Mouse (Mus musculus): ENCODE results near the gene Mlec. TPM values are rescaled to one million over a fixed set of nuclear protein-coding genes. Genes with fewer than 3 reads are reported as not detected.
"Not testable (repeated sequence)": the region's sequence is repeated elsewhere in the genome, so short reads cannot be mapped to it uniquely, and the experiment has no call there.

Mlec gene
- total and polyA plus RNA-seq, 2 experiments from 2014 or later = 21.1 to 68.4 TPM

- peaks cover 37% of the 10 kb centered on the region for H3K36me3 ChIP-seq (replicated peaks; ENCODE audit: control insufficient read depth, insufficient read depth, low read length)
- H3K4me2 ChIP-seq (ENCODE audit: low read depth, low read length) = no peak overlapping the region
- no peak for DNase-seq (ENCODE audit: low spot score)
- peaks cover 44% of the 10 kb centered on the region for H3K4me1 ChIP-seq (ENCODE audit: control insufficient read depth, insufficient read depth)
- 22% methylated on average over 8 of the region's 8 CpGs for WGBS
- H3K4me3 ChIP-seq (ENCODE audit: low read depth, low read length) = no peak overlapping the region
- no peak for ATAC-seq (ENCODE audit: insufficient read depth, low read depth)
- peak overlapping the region; percentile 26 for H3K9ac ChIP-seq (replicated peaks; ENCODE audit: low read depth, low read length)
- no peaks in the 10 kb centered on the region for H3K9me3 ChIP-seq (replicated peaks; ENCODE audit: control insufficient read depth, low read length)
- TF ChIP-seq CTCF (IDR thresholded peaks at IDR 0.05; ENCODE audit: low read depth) (no peak), EP300 (IDR thresholded peaks at IDR 0.05; ENCODE audit: low read depth) (no peak)
- peak overlapping the region; percentile 60 for H3K27ac ChIP-seq (ENCODE audit: low read depth)
- H3K27me3 ChIP-seq (ENCODE audit: control insufficient read depth, insufficient read depth, low read length) = no peaks in the 10 kb centered on the region
Measured at GRCm38 (mm10) chr5:115152132-115152956, 5.6 kb downstream of the Mlec start.

GRCm38 (mm10) chr5:115151457-115151856 is 6.5 kb downstream of the Mlec start:
- Histone ChIP-seq H3K27me3 (ENCODE audit: control insufficient read depth, insufficient read depth, low read length) (no peaks in the 10 kb centered on the region), H3K36me3 (replicated peaks; ENCODE audit: control insufficient read depth, insufficient read depth, low read length) (peaks cover 45% of the 10 kb centered on the region), H3K4me2 (ENCODE audit: low read depth, low read length) (no peak overlapping the region), H3K4me1 (ENCODE audit: control insufficient read depth, insufficient read depth) (peaks cover 38% of the 10 kb centered on the region), H3K9ac (replicated peaks; ENCODE audit: low read depth, low read length) (no peak overlapping the region), H3K4me3 (ENCODE audit: low read depth, low read length) (no peak overlapping the region), H3K9me3 (replicated peaks; ENCODE audit: control insufficient read depth, low read length) (no peaks in the 10 kb centered on the region), H3K27ac (ENCODE audit: low read depth) (no peak overlapping the region)
- no peak for ATAC-seq (ENCODE audit: insufficient read depth, low read depth)
- WGBS = 80% methylated on average over 13 of the region's 13 CpGs
- no peak for TF ChIP-seq CTCF (IDR thresholded peaks at IDR 0.05; ENCODE audit: low read depth)
- no peak for TF ChIP-seq EP300 (IDR thresholded peaks at IDR 0.05; ENCODE audit: low read depth)
- no peak for DNase-seq (ENCODE audit: low spot score)

- H3K4me3 ChIP-seq (ENCODE audit: low read depth, low read length) = no peak overlapping the region
- peaks cover 34% of the 10 kb centered on the region for H3K4me1 ChIP-seq (ENCODE audit: control insufficient read depth, insufficient read depth)
- no peak for DNase-seq (ENCODE audit: low spot score)
- H3K9me3 ChIP-seq (replicated peaks; ENCODE audit: control insufficient read depth, low read length) = no peaks in the 10 kb centered on the region
- no peak overlapping the region for H3K27ac ChIP-seq (ENCODE audit: low read depth)
- H3K4me2 ChIP-seq (ENCODE audit: low read depth, low read length) = no peak overlapping the region
- WGBS = 66% methylated on average over 5 of the region's 5 CpGs
- no peaks in the 10 kb centered on the region for H3K27me3 ChIP-seq (ENCODE audit: control insufficient read depth, insufficient read depth, low read length)
- no peak overlapping the region for H3K9ac ChIP-seq (replicated peaks; ENCODE audit: low read depth, low read length)
- H3K36me3 ChIP-seq (replicated peaks; ENCODE audit: control insufficient read depth, insufficient read depth, low read length) = peaks cover 50% of the 10 kb centered on the region
- TF ChIP-seq EP300 (IDR thresholded peaks at IDR 0.05; ENCODE audit: low read depth) (no peak), CTCF (IDR thresholded peaks at IDR 0.05; ENCODE audit: low read depth) (no peak)
- no peak for ATAC-seq (ENCODE audit: insufficient read depth, low read depth)
Measured at GRCm38 (mm10) chr5:115150991-115151390, 7.0 kb downstream of the Mlec start.

- Histone ChIP-seq H3K9ac (replicated peaks; ENCODE audit: low read depth, low read length) (no peak overlapping the region), H3K4me2 (ENCODE audit: low read depth, low read length) (no peak overlapping the region), H3K27me3 (ENCODE audit: control insufficient read depth, insufficient read depth, low read length) (no peaks in the 10 kb centered on the region), H3K36me3 (replicated peaks; ENCODE audit: control insufficient read depth, insufficient read depth, low read length) (peaks cover 51% of the 10 kb centered on the region), H3K4me3 (ENCODE audit: low read depth, low read length) (no peak overlapping the region), H3K4me1 (ENCODE audit: control insufficient read depth, insufficient read depth) (peaks cover 23% of the 10 kb centered on the region), H3K9me3 (replicated peaks; ENCODE audit: control insufficient read depth, low read length) (no peaks in the 10 kb centered on the region), H3K27ac (ENCODE audit: low read depth) (no peak overlapping the region)
- ATAC-seq (ENCODE audit: insufficient read depth, low read depth) = no peak
- TF ChIP-seq CTCF (IDR thresholded peaks at IDR 0.05; ENCODE audit: low read depth) (no peak), EP300 (IDR thresholded peaks at IDR 0.05; ENCODE audit: low read depth) (no peak)
- WGBS = 94% methylated on average over 14 of the region's 14 CpGs
- no peak for DNase-seq (ENCODE audit: low spot score)
Measured at GRCm38 (mm10) chr5:115149675-115150459, 8.1 kb downstream of the Mlec start.

DNA sequence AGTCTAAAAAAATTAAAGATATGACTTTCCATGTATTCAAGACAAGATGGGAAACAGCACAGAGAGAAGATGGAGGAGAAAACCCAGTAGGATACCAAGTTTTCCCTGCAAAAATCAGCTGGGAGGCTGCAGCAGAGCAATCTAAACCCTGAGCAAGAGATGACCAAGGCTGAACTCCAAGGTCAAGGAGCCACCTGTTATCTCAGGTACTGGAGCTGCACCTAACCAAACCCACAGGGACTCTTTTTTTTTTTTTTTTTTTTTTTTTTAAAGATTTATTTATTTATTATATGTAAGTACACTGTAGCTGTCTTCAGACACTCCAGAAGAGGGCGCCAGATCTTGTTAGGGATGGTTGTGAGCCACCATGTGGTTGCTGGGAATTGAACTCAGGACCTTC is 9.1 kb downstream of the Mlec start:
- H3K4me2 ChIP-seq (ENCODE audit: low read depth, low read length); H3K9me3 ChIP-seq (replicated peaks; ENCODE audit: control insufficient read depth, low read length); H3K4me3 ChIP-seq (ENCODE audit: low read depth, low read length); ATAC-seq (ENCODE audit: insufficient read depth, low read depth); H3K27me3 ChIP-seq (ENCODE audit: control insufficient read depth, insufficient read depth, low read length); H3K9ac ChIP-seq (replicated peaks; ENCODE audit: low read depth, low read length); H3K27ac ChIP-seq (ENCODE audit: low read depth); DNase-seq (ENCODE audit: low spot score): not testable (repeated sequence)
- H3K36me3 ChIP-seq (replicated peaks; ENCODE audit: control insufficient read depth, insufficient read depth, low read length) = peaks cover 54% of the 10 kb centered on the region
- WGBS = no CpG with 5 or more reads among the region's 1 CpGs
- H3K4me1 ChIP-seq (ENCODE audit: control insufficient read depth, insufficient read depth) = peaks cover 13% of the 10 kb centered on the region; the same call in 1 of the 2 replicates
